Mouse (Mus musculus): ENCODE measurements around the gene Irx4. TPM values are rescaled to one million over a fixed set of nuclear protein-coding genes. Genes with fewer than 3 reads are reported as not detected.

Gene Irx4
- 0.42 and 0.44 TPM in 2 replicates for polyA plus RNA-seq (2015; fragmentation: Nextera tagmentation; extraction: Ambion mirVana)

- Histone ChIP-seq H3K4me3 (ENCODE audit: low read length) (peak within 1 kb of the TSS; percentile 44), H3K27ac (ENCODE audit: low read length) (no peak within 1 kb of the TSS), H3K9ac (ENCODE audit: low read depth, low read length) (no peak within 1 kb of the TSS), H3K36me3 (ENCODE audit: control insufficient read depth, insufficient read depth, low read length) (no peaks in the 10 kb centered on the region), H3K9me3 (ENCODE audit: control insufficient read depth, low read length) (no peaks in the 10 kb centered on the region), H3K4me1 (ENCODE audit: control insufficient read depth, insufficient read depth, low read length) (peaks cover 4% of the 10 kb centered on the region; the same call in 1 of the 2 replicates), H3K4me2 (ENCODE audit: low read depth, low read length) (peak within 1 kb of the TSS; percentile 62), H3K27me3 (replicated peaks; ENCODE audit: control insufficient read depth, insufficient read depth, low read length) (peaks cover 78% of the 10 kb centered on the region)
- WGBS = 1% methylated on average over 55 of the region's 86 CpGs
- no peak for ATAC-seq
Measured at GRCm38 (mm10) chr13:73260354-73261035, at the start of gene Irx4. Gene Irx4 (plus strand): TSS chr13:73260479.

- H3K9ac ChIP-seq (ENCODE audit: low read depth, low read length) = no peak overlapping the region
- H3K27me3 ChIP-seq (replicated peaks; ENCODE audit: control insufficient read depth, insufficient read depth, low read length) = no peaks in the 10 kb centered on the region
- no peaks in the 10 kb centered on the region for H3K4me1 ChIP-seq (ENCODE audit: control insufficient read depth, insufficient read depth, low read length)
- H3K36me3 ChIP-seq (ENCODE audit: control insufficient read depth, insufficient read depth, low read length) = no peaks in the 10 kb centered on the region
- no peaks in the 10 kb centered on the region for H3K9me3 ChIP-seq (ENCODE audit: control insufficient read depth, low read length)
- no peak overlapping the region for H3K27ac ChIP-seq (ENCODE audit: low read length)
- 69% methylated on average over 10 of the region's 10 CpGs for WGBS
- no peak overlapping the region for H3K4me2 ChIP-seq (ENCODE audit: low read depth, low read length)
- ATAC-seq = no peak
- no peak overlapping the region for H3K4me3 ChIP-seq (ENCODE audit: low read length)
Measured at GRCm38 (mm10) chr13:73214301-73214700, 46.0 kb upstream of the Irx4 start.

GRCm38 (mm10) chr13:73236461-73236860, 23.8 kb upstream of the Irx4 start:
- no peak overlapping the region for H3K4me3 ChIP-seq (ENCODE audit: low read length)
- H3K27me3 ChIP-seq (replicated peaks; ENCODE audit: control insufficient read depth, insufficient read depth, low read length) = no peaks in the 10 kb centered on the region
- H3K4me1 ChIP-seq (ENCODE audit: control insufficient read depth, insufficient read depth, low read length) = no peaks in the 10 kb centered on the region
- H3K4me2 ChIP-seq (ENCODE audit: low read depth, low read length) = no peak overlapping the region
- ATAC-seq = no peak
- H3K36me3 ChIP-seq (ENCODE audit: control insufficient read depth, insufficient read depth, low read length) = no peaks in the 10 kb centered on the region
- no peak overlapping the region for H3K27ac ChIP-seq (ENCODE audit: low read length)
- H3K9ac ChIP-seq (ENCODE audit: low read depth, low read length) = no peak overlapping the region
- H3K9me3 ChIP-seq (ENCODE audit: control insufficient read depth, low read length) = no peaks in the 10 kb centered on the region
- 44% methylated on average over 8 of the region's 8 CpGs for WGBS

- Histone ChIP-seq H3K27me3 (replicated peaks; ENCODE audit: control insufficient read depth, insufficient read depth, low read length) (no peaks in the 10 kb centered on the region), H3K9me3 (ENCODE audit: control insufficient read depth, low read length) (no peaks in the 10 kb centered on the region), H3K27ac (ENCODE audit: low read length) (no peak overlapping the region), H3K36me3 (ENCODE audit: control insufficient read depth, insufficient read depth, low read length) (no peaks in the 10 kb centered on the region), H3K4me3 (ENCODE audit: low read length) (no peak overlapping the region), H3K4me1 (ENCODE audit: control insufficient read depth, insufficient read depth, low read length) (no peaks in the 10 kb centered on the region), H3K9ac (ENCODE audit: low read depth, low read length) (no peak overlapping the region), H3K4me2 (ENCODE audit: low read depth, low read length) (no peak overlapping the region)
- no peak for ATAC-seq
- 77% methylated on average over 4 of the region's 4 CpGs for WGBS
Measured at GRCm38 (mm10) chr13:73239191-73239746, 21.0 kb upstream of the Irx4 start.

GRCm38 (mm10) chr13:73242556-73242955, 17.7 kb upstream of the Irx4 start:
- no peaks in the 10 kb centered on the region for H3K36me3 ChIP-seq (ENCODE audit: control insufficient read depth, insufficient read depth, low read length)
- no peak overlapping the region for H3K27ac ChIP-seq (ENCODE audit: low read length)
- no peak overlapping the region for H3K4me3 ChIP-seq (ENCODE audit: low read length)
- WGBS = 87% methylated on average over 5 of the region's 5 CpGs
- no peaks in the 10 kb centered on the region for H3K4me1 ChIP-seq (ENCODE audit: control insufficient read depth, insufficient read depth, low read length)
- H3K9me3 ChIP-seq (ENCODE audit: control insufficient read depth, low read length) = no peaks in the 10 kb centered on the region
- H3K4me2 ChIP-seq (ENCODE audit: low read depth, low read length) = no peak overlapping the region
- no peak for ATAC-seq
- H3K9ac ChIP-seq (ENCODE audit: low read depth, low read length) = no peak overlapping the region
- H3K27me3 ChIP-seq (replicated peaks; ENCODE audit: control insufficient read depth, insufficient read depth, low read length) = no peaks in the 10 kb centered on the region

- Histone ChIP-seq H3K27me3 (replicated peaks; ENCODE audit: control insufficient read depth, insufficient read depth, low read length) (no peaks in the 10 kb centered on the region), H3K27ac (ENCODE audit: low read length) (no peak overlapping the region), H3K4me3 (ENCODE audit: low read length) (no peak overlapping the region), H3K9me3 (ENCODE audit: control insufficient read depth, low read length) (no peaks in the 10 kb centered on the region), H3K4me2 (ENCODE audit: low read depth, low read length) (no peak overlapping the region), H3K36me3 (ENCODE audit: control insufficient read depth, insufficient read depth, low read length) (no peaks in the 10 kb centered on the region), H3K4me1 (ENCODE audit: control insufficient read depth, insufficient read depth, low read length) (no peaks in the 10 kb centered on the region), H3K9ac (ENCODE audit: low read depth, low read length) (no peak overlapping the region)
- ATAC-seq = no peak
- WGBS = 86% methylated on average over 4 of the region's 4 CpGs
Measured at GRCm38 (mm10) chr13:73246961-73247360, 13.3 kb upstream of the Irx4 start.

- H3K27ac ChIP-seq (ENCODE audit: low read length) = no peak overlapping the region
- H3K9ac ChIP-seq (ENCODE audit: low read depth, low read length) = no peak overlapping the region
- WGBS = 28% methylated on average over 7 of the region's 7 CpGs
- H3K9me3 ChIP-seq (ENCODE audit: control insufficient read depth, low read length) = no peaks in the 10 kb centered on the region
- no peak overlapping the region for H3K4me3 ChIP-seq (ENCODE audit: low read length)
- no peaks in the 10 kb centered on the region for H3K27me3 ChIP-seq (replicated peaks; ENCODE audit: control insufficient read depth, insufficient read depth, low read length)
- H3K4me2 ChIP-seq (ENCODE audit: low read depth, low read length) = no peak overlapping the region
- peak; percentile 77 for ATAC-seq
- H3K36me3 ChIP-seq (ENCODE audit: control insufficient read depth, insufficient read depth, low read length) = no peaks in the 10 kb centered on the region
- H3K4me1 ChIP-seq (ENCODE audit: control insufficient read depth, insufficient read depth, low read length) = no peaks in the 10 kb centered on the region
Measured at GRCm38 (mm10) chr13:73251222-73251621, 9.1 kb upstream of the Irx4 start.

GRCm38 (mm10) chr13:73252022-73252421, 8.3 kb upstream of the Irx4 start:
- WGBS = 52% methylated on average over 5 of the region's 5 CpGs
- no peak overlapping the region for H3K9ac ChIP-seq (ENCODE audit: low read depth, low read length)
- H3K4me3 ChIP-seq (ENCODE audit: low read length) = no peak overlapping the region
- H3K4me1 ChIP-seq (ENCODE audit: control insufficient read depth, insufficient read depth, low read length) = no peaks in the 10 kb centered on the region
- H3K27me3 ChIP-seq (replicated peaks; ENCODE audit: control insufficient read depth, insufficient read depth, low read length) = no peaks in the 10 kb centered on the region; the same call in 1 of the 2 replicates
- no peak overlapping the region for H3K27ac ChIP-seq (ENCODE audit: low read length)
- peak; percentile 78 for ATAC-seq
- no peaks in the 10 kb centered on the region for H3K36me3 ChIP-seq (ENCODE audit: control insufficient read depth, insufficient read depth, low read length)
- H3K9me3 ChIP-seq (ENCODE audit: control insufficient read depth, low read length) = no peaks in the 10 kb centered on the region
- H3K4me2 ChIP-seq (ENCODE audit: low read depth, low read length) = no peak overlapping the region

- peaks cover 57% of the 10 kb centered on the region for H3K27me3 ChIP-seq (replicated peaks; ENCODE audit: control insufficient read depth, insufficient read depth, low read length)
- ATAC-seq = no peak
- no peak overlapping the region for H3K27ac ChIP-seq (ENCODE audit: low read length)
- no peak overlapping the region for H3K4me3 ChIP-seq (ENCODE audit: low read length)
- no peaks in the 10 kb centered on the region; the same call in 1 of the 2 replicates for H3K4me1 ChIP-seq (ENCODE audit: control insufficient read depth, insufficient read depth, low read length)
- H3K9ac ChIP-seq (ENCODE audit: low read depth, low read length) = no peak overlapping the region
- H3K36me3 ChIP-seq (ENCODE audit: control insufficient read depth, insufficient read depth, low read length) = no peaks in the 10 kb centered on the region
- WGBS = 55% methylated on average over 4 of the region's 4 CpGs
- no peaks in the 10 kb centered on the region for H3K9me3 ChIP-seq (ENCODE audit: control insufficient read depth, low read length)
- H3K4me2 ChIP-seq (ENCODE audit: low read depth, low read length) = no peak overlapping the region
Measured at GRCm38 (mm10) chr13:73258415-73258814, 1.9 kb upstream of the Irx4 start.
